ENCODE assay signal across 24 mouse cellular contexts in genomic region chr4:97986056-97986734, GRCm38 (mm10).
DNase-seq lines count a peak whose midpoint lies in the region; ATAC-seq and TF ChIP-seq lines count a peak whose summit lies in the region.
"Had no signal": no experiment of that assay in that cellular context is flagged by ENCODE, and none has a peak within 500 bp of the region (broad histone marks: within the 10 kb centered on the region; RNA-seq: fewer than 3 reads in every experiment).

No protein-coding gene starts in this region.

- peak; percentile 49; the same call in 1 of the 2 replicates for ATAC-seq in intestine, postnatal 0 days
- no peak for ATAC-seq in intestine, embryonic 15.5 days
- no peak for ATAC-seq in limb, embryonic 11.5 days (ENCODE audit: insufficient number of reproducible peaks, low FRiP score, low TSS enrichment, low read depth)
- ATAC-seq: forebrain, embryonic 15.5 days; midbrain, embryonic 13.5 days had no signal

- no peaks in the 10 kb centered on the region for H3K9me3 ChIP-seq in intestine, postnatal 0 days (ENCODE audit: control insufficient read depth)
- H3K9me3 ChIP-seq in intestine, embryonic 15.5 days, result no peaks in the 10 kb centered on the region
- H3K9me3 ChIP-seq in limb, embryonic 11.5 days (ENCODE audit: control insufficient read depth, low read length), result no peaks in the 10 kb centered on the region
- H3K9me3 ChIP-seq in limb, embryonic 10.5 days (replicated peaks), result no peaks in the 10 kb centered on the region
- H3K9me3 ChIP-seq: forebrain, embryonic 15.5 days; hindbrain, embryonic 12.5 days; limb, embryonic 15.5 days; midbrain, embryonic 13.5 days; neural tube, embryonic 12.5 days had no signal

- H3K27ac ChIP-seq in intestine, postnatal 0 days (ENCODE audit: low read depth, low read length), result no peak overlapping the region
- H3K27ac ChIP-seq in intestine, embryonic 15.5 days, result no peak overlapping the region
- H3K27ac ChIP-seq in limb, embryonic 11.5 days (replicated peaks; ENCODE audit: low read depth, low read length), result no peak overlapping the region
- H3K27ac ChIP-seq in limb, embryonic 10.5 days, result no peak overlapping the region
- H3K27ac ChIP-seq: forebrain, embryonic 15.5 days; hindbrain, embryonic 12.5 days; layer of hippocampus, adult 2 months; limb, embryonic 15.5 days; midbrain, embryonic 13.5 days; neural tube, embryonic 12.5 days; stomach, postnatal 0 days had no signal

- H3K27me3 ChIP-seq in intestine, postnatal 0 days (replicated peaks; ENCODE audit: control insufficient read depth, insufficient read depth, low read length), result no peaks in the 10 kb centered on the region
- H3K27me3 ChIP-seq in intestine, embryonic 15.5 days (replicated peaks), result no peaks in the 10 kb centered on the region
- H3K27me3 ChIP-seq in limb, embryonic 11.5 days (ENCODE audit: control insufficient read depth, insufficient read depth, low read length), result no peaks in the 10 kb centered on the region
- H3K27me3 ChIP-seq in limb, embryonic 10.5 days (ENCODE audit: low read depth, poor library complexity, severe bottlenecking), result no peaks in the 10 kb centered on the region
- H3K27me3 ChIP-seq: forebrain, embryonic 15.5 days; hindbrain, embryonic 12.5 days; limb, embryonic 15.5 days; neural tube, embryonic 12.5 days had no signal

- no peaks in the 10 kb centered on the region for H3K4me1 ChIP-seq in intestine, postnatal 0 days (replicated peaks; ENCODE audit: control insufficient read depth, insufficient read depth, low read length)
- no peaks in the 10 kb centered on the region for H3K4me1 ChIP-seq in intestine, embryonic 15.5 days (replicated peaks)
- no peaks in the 10 kb centered on the region for H3K4me1 ChIP-seq in limb, embryonic 11.5 days (ENCODE audit: control insufficient read depth, insufficient read depth, low read length)
- H3K4me1 ChIP-seq in limb, embryonic 10.5 days, result peaks cover 10% of the 10 kb centered on the region
- H3K4me1 ChIP-seq: forebrain, embryonic 15.5 days had no signal

- no peak for TF ChIP-seq CTCF in intestine, postnatal 0 days (IDR thresholded peaks at IDR 0.05; ENCODE audit: low read depth)

- DNase-seq in limb, embryonic 11.5 days (ENCODE audit: low spot score), result peak; percentile 14
- DNase-seq in limb, embryonic 10.5 days (ENCODE audit: low spot score), result no peak
- DNase-seq in MEL-GATA-1-ER (ENCODE audit: extremely low read depth, low read depth) (peak; percentile 24), adipocyte (ENCODE audit: low spot score) (no peak)
- peak; percentile 34 to 69 for DNase-seq in kidney, postnatal 36 days
- DNase-seq in embryo, embryonic 10.5 days (ENCODE audit: low spot score), result no peak
- DNase-seq: adrenal gland, adult 8-10 months; cerebellum, adult 9-11 months; embryo, embryonic 11 days; gastrocnemius, postnatal 36 days; layer of hippocampus, postnatal 36 days; lung, embryonic 14.5 days; right cerebral cortex, adult 18-20 months; thymus, postnatal 14 days had no signal

- H3K36me3 ChIP-seq in intestine, postnatal 0 days (ENCODE audit: control insufficient read depth, insufficient read depth), result no peaks in the 10 kb centered on the region
- H3K36me3 ChIP-seq in intestine, embryonic 15.5 days, result no peaks in the 10 kb centered on the region
- no peaks in the 10 kb centered on the region for H3K36me3 ChIP-seq in limb, embryonic 11.5 days (ENCODE audit: control insufficient read depth, insufficient read depth, low read length)
- H3K36me3 ChIP-seq in limb, embryonic 10.5 days, result no peaks in the 10 kb centered on the region
- H3K36me3 ChIP-seq: forebrain, embryonic 15.5 days; hindbrain, embryonic 12.5 days; midbrain, embryonic 13.5 days had no signal

- WGBS in intestine, postnatal 0 days, result 97% methylated on average over 1 of the region's 1 CpGs
- 95% methylated on average over 1 of the region's 1 CpGs for WGBS in intestine, embryonic 15.5 days
- WGBS in limb, embryonic 11.5 days, result 94% methylated on average over 1 of the region's 1 CpGs
- 93% methylated on average over 1 of the region's 1 CpGs for WGBS in limb, embryonic 10.5 days

- H3K9ac ChIP-seq in intestine, postnatal 0 days (ENCODE audit: low read depth, low read length), result no peak overlapping the region
- H3K9ac ChIP-seq in intestine, embryonic 15.5 days, result no peak overlapping the region
- H3K9ac ChIP-seq in limb, embryonic 11.5 days (ENCODE audit: low read length), result no peak overlapping the region
- H3K9ac ChIP-seq: forebrain, embryonic 15.5 days; hindbrain, embryonic 12.5 days; limb, embryonic 15.5 days; lung, embryonic 14.5 days; midbrain, embryonic 13.5 days; neural tube, embryonic 12.5 days had no signal

- no peak overlapping the region for H3K4me3 ChIP-seq in intestine, postnatal 0 days (ENCODE audit: low read depth, low read length)
- H3K4me3 ChIP-seq in intestine, embryonic 15.5 days (replicated peaks), result no peak overlapping the region
- H3K4me3 ChIP-seq in limb, embryonic 11.5 days (ENCODE audit: low read depth, low read length), result no peak overlapping the region
- H3K4me3 ChIP-seq in limb, embryonic 10.5 days, result no peak overlapping the region
- H3K4me3 ChIP-seq: forebrain, embryonic 15.5 days; hindbrain, embryonic 12.5 days; layer of hippocampus, adult 2 months; limb, embryonic 15.5 days; midbrain, embryonic 13.5 days; neural tube, embryonic 12.5 days had no signal

- H3K4me2 ChIP-seq in intestine, postnatal 0 days (replicated peaks; ENCODE audit: low read depth), result no peak overlapping the region
- H3K4me2 ChIP-seq in intestine, embryonic 15.5 days (replicated peaks), result no peak overlapping the region
- no peak overlapping the region for H3K4me2 ChIP-seq in limb, embryonic 11.5 days (ENCODE audit: low read depth, severe bottlenecking)
- H3K4me2 ChIP-seq: forebrain, embryonic 15.5 days; heart, embryonic 11.5 days; hindbrain, embryonic 12.5 days; limb, embryonic 15.5 days; lung, embryonic 14.5 days; midbrain, embryonic 13.5 days; neural tube, embryonic 12.5 days had no signal

Comparison
In these comparisons a context has a peak if more than half of its experiments do, and no peak if none do; other contexts are left out.
1. DNase-seq: peak in limb, embryonic 11.5 days (single experiment), MEL-GATA-1-ER (single experiment) and kidney, postnatal 36 days (2 of 2); none in limb, embryonic 10.5 days (single experiment), adipocyte (single experiment) and embryo, embryonic 10.5 days (single experiment).